Mouse (Mus musculus): ENCODE measurements at regions not wholly inside any gene's neighbourhood (a gene's known extent, or its start where the extent isn't known, plus 50 kb on each side); places are given as distances from the start of the nearest gene placed in this dataset.

DNA sequence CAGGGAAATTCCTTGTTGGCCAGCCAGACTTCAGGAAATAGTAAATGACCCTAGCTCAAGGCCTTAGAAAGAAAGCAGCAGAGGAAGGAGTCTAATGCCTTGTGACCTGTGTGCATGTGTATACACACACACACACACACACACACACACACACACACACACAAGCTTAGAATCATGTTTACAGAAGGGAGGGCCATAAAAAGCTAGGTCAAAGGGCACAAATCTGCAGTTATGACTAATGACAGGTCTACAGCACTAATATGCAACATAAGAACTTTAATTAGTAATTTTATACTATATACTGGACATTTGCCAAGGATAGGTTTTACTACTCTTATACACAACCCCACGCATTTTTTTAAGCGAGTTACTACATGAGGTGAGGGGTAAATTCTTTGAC lies 149.4 kb downstream of the Nr2f2 start:
- DNase-seq, result no peak

DNA sequence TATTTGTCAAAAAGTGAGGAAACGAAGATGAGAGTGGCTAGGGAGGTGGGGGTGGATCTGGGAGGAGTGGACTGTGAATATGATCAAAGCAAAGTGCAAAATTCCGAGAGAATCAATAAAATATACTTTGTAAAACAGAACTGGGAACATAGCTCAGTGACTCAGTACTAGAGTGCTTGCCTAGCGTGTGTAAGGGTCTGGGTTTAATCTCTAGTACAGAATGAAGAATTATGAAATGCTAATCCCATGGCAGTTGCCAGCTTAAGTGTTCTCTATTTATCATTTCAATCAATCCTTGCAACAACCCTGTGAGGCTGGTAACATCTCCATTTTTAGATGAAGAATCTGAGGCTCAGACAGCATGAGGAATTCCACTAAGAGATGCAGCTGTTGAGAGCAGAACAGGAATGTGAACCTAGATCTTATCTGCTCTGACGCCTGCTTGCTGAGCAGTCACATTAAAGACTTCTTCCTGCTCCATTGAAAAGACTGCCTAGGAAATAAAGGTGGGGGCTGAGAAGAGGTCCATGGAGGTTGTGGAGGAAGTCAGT lies 152.5 kb downstream of the Nr2f2 start:
- no peak for DNase-seq

GRCm38 (mm10) chr7:70205900-70206299 lies 160.6 kb downstream of the Nr2f2 start:
- no peak for DNase-seq

- no peak for DNase-seq
These were observed 166.3 kb downstream of the Nr2f2 start for GRCm38 (mm10) chr7:70200188-70200587.

DNA sequence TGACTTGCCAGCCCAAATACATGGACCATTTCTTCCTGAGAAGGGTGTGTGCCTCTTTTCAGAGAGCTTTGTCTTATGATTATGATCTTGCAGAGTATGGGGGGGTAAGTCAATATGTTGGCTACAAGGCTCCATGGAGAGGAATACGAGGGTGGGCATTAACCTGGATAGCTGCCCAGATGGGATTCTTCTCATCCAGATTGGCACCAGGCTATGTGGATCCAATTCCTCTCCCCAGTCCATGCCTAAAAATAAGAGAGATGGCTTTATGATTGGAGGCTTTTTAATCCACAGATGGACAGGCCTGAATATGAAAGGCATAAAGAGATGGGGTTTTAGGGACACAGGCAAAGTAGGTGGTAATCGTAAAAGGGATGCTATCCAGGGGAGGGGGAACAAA lies 187.6 kb downstream of the Nr2f2 start:
- no peak for DNase-seq

DNA sequence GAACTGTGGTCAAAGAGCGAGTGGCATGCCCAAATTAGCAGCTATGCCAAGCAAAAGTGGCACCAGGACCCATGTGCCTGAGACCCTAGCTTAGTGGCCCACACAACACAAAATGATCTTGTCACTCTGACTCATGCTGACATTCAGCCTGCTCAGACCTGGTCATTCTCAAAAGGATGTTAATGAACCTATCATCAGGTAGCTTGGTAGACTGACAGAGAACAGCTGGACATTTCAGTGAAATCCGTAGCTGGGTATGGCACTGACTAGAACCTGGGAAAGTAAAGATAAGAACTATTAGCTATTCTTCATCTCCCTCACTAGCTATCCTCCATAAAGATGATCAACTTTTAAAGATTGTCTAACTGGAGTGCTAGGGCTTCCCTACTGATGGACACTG lies 188.5 kb downstream of the Nr2f2 start:
- DNase-seq, result no peak

DNA sequence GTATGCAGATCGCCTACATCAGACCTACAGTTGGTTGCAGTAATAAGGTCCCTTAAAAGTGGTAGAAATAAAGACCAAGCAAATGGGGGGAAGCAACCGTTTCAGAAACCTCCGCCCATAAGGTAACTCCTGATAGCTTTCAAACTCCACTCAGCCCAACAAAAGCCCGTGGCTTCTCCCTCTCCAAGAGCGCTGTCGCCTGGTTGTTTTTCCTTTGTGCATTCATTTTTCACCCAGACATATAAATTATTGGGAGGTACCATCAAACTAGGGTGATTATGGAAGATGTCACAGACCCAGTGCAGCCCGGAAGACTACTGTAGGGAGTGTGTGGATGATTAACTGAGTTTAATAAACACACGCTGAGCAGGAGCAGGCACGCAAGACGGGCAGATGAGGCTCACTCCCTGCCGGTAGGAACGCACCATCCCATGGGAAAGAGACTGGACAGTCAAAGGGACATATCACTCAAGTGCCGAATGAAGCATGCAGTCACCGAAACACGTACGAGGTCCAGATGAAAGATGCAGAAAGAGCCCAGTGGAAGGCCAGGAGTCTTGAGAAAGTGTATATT lies 189.8 kb downstream of the Nr2f2 start:
- no peak for DNase-seq

GRCm38 (mm10) chr7:70176086-70176485 lies 190.4 kb downstream of the Nr2f2 start:
- no peak for DNase-seq

GRCm38 (mm10) chr7:70172431-70172830 lies 194.1 kb downstream of the Nr2f2 start:
- no peak for DNase-seq

DNA sequence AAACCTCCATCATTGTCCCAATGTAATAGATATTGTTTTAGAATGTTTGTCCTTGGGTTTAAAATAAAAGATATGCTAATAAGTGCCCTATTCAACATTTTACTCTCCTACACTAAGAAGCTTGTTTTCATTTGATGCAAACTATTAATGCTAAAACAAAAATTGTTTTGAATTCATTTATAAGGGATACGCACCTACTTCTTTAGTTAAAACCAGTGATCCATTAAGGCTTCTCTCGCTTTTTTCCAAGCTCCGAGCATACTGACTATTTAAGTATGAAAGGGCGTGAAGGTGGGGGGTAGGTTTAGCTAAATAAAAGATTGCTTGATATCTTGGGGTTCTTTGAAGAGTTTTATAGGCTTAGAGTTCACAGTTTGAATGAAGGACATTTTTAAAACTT lies 195.1 kb downstream of the Nr2f2 start:
- no peak for DNase-seq

DNA sequence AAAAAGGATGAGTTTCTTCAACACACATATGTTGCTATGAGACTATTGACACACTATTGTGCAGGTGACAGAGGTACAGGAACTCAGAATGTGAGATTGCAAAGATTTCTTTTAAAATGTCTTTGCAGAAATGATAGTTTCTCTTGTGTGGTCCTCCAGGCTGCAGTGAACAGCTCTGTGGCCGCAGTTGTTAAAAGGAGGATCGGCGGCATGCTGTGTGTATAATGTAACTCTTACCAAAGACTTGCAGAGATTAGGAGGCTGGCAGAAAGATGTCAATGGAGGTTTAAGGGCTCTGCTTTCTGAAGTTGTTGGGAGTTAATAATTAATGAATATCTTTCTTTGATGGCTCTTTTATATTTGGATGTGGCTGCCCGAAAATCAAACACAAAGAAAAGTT lies 198.5 kb downstream of the Nr2f2 start:
- DNase-seq, result no peak

DNA sequence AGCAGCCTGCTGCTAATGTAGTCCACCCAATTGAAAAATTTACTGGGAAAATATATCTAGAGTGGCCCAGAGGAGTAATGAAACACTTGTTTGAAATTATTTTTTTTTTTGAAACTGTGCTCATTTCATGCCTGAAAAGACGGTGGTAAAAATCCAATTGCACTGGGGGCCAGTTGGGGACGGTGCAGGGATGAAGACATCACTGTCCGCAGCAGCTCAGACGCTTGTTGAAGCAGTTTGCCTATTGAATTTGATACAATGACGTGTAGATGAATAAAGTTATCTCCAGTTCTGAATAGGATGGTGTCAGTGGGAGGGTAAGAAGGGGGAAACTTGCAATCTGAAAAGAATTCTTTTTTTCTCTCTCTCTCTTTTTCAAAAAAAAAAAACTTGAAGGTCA lies 200.5 kb downstream of the Nr2f2 start:
- no peak for DNase-seq

- DNase-seq, result no peak
These were observed 201.0 kb downstream of the Nr2f2 start for GRCm38 (mm10) chr7:70165501-70165900.

DNA sequence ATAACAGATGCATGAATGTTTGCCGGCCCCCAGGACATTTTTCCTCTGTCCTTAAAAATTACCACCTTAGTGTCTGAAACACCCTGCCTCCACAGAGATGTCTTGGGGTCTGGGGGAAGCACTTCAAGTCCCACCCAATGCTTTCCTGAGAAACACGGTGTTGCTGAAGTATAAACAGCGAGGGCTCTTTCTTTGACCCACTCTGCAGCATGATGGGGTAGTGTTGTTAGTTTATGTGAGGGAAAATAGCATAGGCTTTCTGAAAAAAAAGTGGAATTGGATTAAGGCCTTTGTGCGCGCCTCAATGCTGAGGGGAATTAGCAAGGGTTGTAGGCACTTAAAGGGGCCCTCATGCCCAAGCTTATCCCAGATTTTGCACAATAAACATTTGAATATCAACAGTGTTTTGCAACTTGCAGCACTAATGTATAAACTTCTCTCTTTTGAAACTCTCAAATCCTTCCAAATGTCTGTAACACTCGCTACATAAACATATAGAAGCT lies 201.8 kb downstream of the Nr2f2 start:
- DNase-seq, result no peak

DNA sequence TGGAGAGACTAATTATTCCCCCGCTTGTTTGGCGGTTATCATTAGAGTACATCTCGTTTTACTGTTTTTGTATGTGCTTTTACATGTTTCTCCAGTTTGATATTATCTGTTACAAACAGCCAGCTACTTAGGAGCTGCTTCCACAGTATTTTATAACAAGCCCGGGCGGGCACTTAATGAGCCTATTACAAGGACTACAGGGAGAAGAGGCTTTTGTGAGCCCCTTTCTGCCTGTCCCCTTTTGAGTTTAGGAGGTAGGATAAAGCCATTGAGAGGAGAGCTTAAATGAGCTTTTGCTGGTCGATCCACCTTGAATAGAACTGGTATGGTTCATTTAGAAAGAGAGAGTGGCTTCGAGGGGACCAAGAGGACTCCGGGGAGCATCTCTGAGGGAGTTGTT lies 208.0 kb downstream of the Nr2f2 start:
- no peak for DNase-seq

DNA sequence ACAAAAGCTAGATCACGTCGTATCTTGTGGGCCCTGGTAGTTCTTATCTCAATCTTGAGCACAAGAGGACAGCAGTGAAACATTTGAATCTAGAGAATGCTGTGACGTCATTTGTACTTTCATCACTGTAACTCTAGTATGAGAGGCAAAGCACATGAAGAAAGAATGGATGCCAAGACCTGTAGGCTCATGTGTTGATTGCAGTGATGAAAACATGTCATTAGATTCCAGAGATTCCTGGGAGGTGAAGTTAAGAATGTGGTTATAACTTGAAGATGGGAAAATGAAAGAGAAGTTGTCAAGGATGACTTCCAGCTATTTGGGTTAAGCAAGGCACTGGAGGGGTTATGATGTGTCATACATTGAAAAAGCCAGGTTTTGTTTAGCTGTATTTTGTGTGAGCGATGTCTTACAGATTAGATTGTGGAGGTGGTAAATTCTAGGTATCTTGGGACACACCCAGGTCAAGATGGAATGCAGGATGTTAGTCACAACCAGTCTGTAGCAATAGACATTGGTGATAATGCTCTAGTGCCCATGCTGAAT lies 221.7 kb downstream of the Nr2f2 start:
- no peak for DNase-seq

- no peak for DNase-seq
These were observed 229.7 kb downstream of the Nr2f2 start for GRCm38 (mm10) chr7:70136837-70137236.

DNA sequence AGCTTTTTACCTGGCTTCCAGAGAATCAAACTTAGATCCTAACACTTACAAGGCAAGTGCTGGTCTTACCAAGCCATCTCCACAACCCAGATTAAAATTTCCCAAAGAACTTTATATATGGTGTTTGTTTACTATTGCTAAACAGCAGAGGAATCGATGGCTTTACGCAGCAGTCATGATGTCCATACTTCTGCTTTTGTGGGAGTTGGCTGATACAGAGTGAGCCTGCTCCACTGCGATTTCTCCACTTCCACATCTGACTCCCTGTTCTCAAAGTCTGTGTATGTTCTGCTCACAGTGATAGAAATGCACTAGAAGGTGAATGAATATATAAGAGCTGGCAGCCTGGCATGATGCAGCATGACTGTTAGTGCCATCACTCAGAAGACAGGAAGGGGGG lies 231.1 kb downstream of the Nr2f2 start:
- no peak for DNase-seq

- no peak for DNase-seq
These were observed 236.6 kb downstream of the Nr2f2 start for GRCm38 (mm10) chr7:70129963-70130362.

GRCm38 (mm10) chr7:70122818-70123217 lies 243.7 kb downstream of the Nr2f2 start:
- no peak for DNase-seq

- DNase-seq, result no peak
These were observed 247.0 kb downstream of the Nr2f2 start for GRCm38 (mm10) chr7:70119517-70119916.

GRCm38 (mm10) chr7:70118971-70119370 lies 247.6 kb downstream of the Nr2f2 start:
- no peak for DNase-seq

GRCm38 (mm10) chr7:70117930-70118922 lies 248.3 kb downstream of the Nr2f2 start:
- DNase-seq, result peak; percentile 13

- no peak for DNase-seq
These were observed 257.5 kb downstream of the Nr2f2 start for GRCm38 (mm10) chr7:70109013-70109412.

All from right cerebral cortex, postnatal 25 days (tissue).